Mouse (Mus musculus) lung, postnatal 25 days (tissue): Measurements from ENCODE around the gene Ubfd1.

Experiments
- DNase-seq: peaks from one replicate; pipeline ENCODE4 v3.0.0; 2022; ENCODE audit warnings: low spot score

Gene Ubfd1

GRCm38 (mm10) chr7:122087195-122087982 lies 20.4 kb downstream of the Ubfd1 start:
- no peak for DNase-seq

- no peak for DNase-seq
Observed at GRCm38 (mm10) chr7:122094564-122095330, 27.8 kb downstream of the Ubfd1 start.

GRCm38 (mm10) chr7:122098009-122098408 lies 31.0 kb downstream of the Ubfd1 start:
- no peak for DNase-seq

- DNase-seq, result peak; percentile 48
Observed at GRCm38 (mm10) chr7:122099222-122099621, 32.2 kb downstream of the Ubfd1 start.

GRCm38 (mm10) chr7:122101014-122101746 lies 34.2 kb downstream of the Ubfd1 start:
- peak; percentile 5 for DNase-seq

- peak; percentile 84 for DNase-seq
Observed at GRCm38 (mm10) chr7:122101747-122102244, 34.8 kb downstream of the Ubfd1 start, which contains the start of gene Ndufab1. Gene Ndufab1 (minus strand): TSS chr7:122101886.

GRCm38 (mm10) chr7:122108206-122108605 lies 41.2 kb downstream of the Ubfd1 start:
- DNase-seq, result no peak

GRCm38 (mm10) chr7:122123518-122123917 lies 56.5 kb downstream of the Ubfd1 start:
- no peak for DNase-seq

- DNase-seq, result no peak
Observed at GRCm38 (mm10) chr7:122125636-122126035, 58.7 kb downstream of the Ubfd1 start.

GRCm38 (mm10) chr7:122126946-122127345 lies 60.0 kb downstream of the Ubfd1 start:
- no peak for DNase-seq
